ENCODE assay signal across 23 mouse cellular contexts in genomic region chr3:101564011-101564410, GRCm38 (mm10). TPM values are rescaled to one million over a fixed set of nuclear protein-coding genes. Genes with fewer than 3 reads are reported as not detected.
DNase-seq lines count a peak whose midpoint lies in the region; ATAC-seq and TF ChIP-seq lines count a peak whose summit lies in the region.
"Had no signal": no experiment of that assay in that cellular context is flagged by ENCODE, and none has a peak within 500 bp of the region (broad histone marks: within the 10 kb centered on the region; RNA-seq: fewer than 3 reads in every experiment).

No protein-coding gene starts in this region.

- 0 out of 2 replicates have a peak, but pooled peaks have one; percentile 32 for TF ChIP-seq CTCF in intestine, postnatal 0 days (IDR thresholded peaks at IDR 0.05; ENCODE audit: low read depth)
- peak; percentile 48; the same call in 1 of the 2 replicates for TF ChIP-seq CTCF in liver, embryonic 14.5 days (IDR thresholded peaks at IDR 0.05; ENCODE audit: low read depth)
- peak in 1 of 3 experiments; percentile 1; a peak in 1 of 6 replicates for TF ChIP-seq CTCF in MEL (IDR thresholded peaks at IDR 0.05 in 2 of 3, conservative IDR thresholded peaks at IDR 0.05 in 1 of 3; ENCODE audit: control insufficient read depth in 1 of 3, insufficient read depth in 1 of 3, low read depth in 2 of 3, low read length in 3 of 3, poor library complexity in 1 of 3, severe bottlenecking in 1 of 3)
- no peak for TF ChIP-seq CTCF in brain, embryonic 14.5 days (IDR thresholded peaks at IDR 0.05; ENCODE audit: borderline replicate concordance, extremely low read depth, insufficient read depth, insufficient read length)

- no peak overlapping the region for H3K9ac ChIP-seq in intestine, postnatal 0 days (ENCODE audit: low read depth, low read length)
- H3K9ac ChIP-seq in intestine, embryonic 15.5 days: no peak overlapping the region
- H3K9ac ChIP-seq in liver, embryonic 14.5 days (replicated peaks): no peak overlapping the region
- H3K9ac ChIP-seq in liver, embryonic 12.5 days: no peak overlapping the region
- no peak overlapping the region for H3K9ac ChIP-seq in MEL (ENCODE audit: control insufficient read depth, low read depth, low read length, poor library complexity, severe bottlenecking)
- H3K9ac ChIP-seq: embryonic facial prominence, embryonic 15.5 days; forebrain, embryonic 15.5 days; heart, embryonic 13.5 days; hindbrain, embryonic 12.5 days had no signal

- H3K27me3 ChIP-seq in intestine, postnatal 0 days (replicated peaks; ENCODE audit: control insufficient read depth, insufficient read depth, low read length): no peaks in the 10 kb centered on the region
- H3K27me3 ChIP-seq in intestine, embryonic 15.5 days (replicated peaks): no peaks in the 10 kb centered on the region
- H3K27me3 ChIP-seq in liver, embryonic 14.5 days (ENCODE audit: control insufficient read depth, insufficient read depth, low read length): no peaks in the 10 kb centered on the region
- H3K27me3 ChIP-seq in liver, embryonic 12.5 days (replicated peaks): no peaks in the 10 kb centered on the region
- H3K27me3 ChIP-seq in MEL (ENCODE audit: control insufficient read depth in 1 of 2, insufficient read depth in 2 of 2, low read length in 2 of 2): no peaks in the 10 kb centered on the region
- H3K27me3 ChIP-seq: embryonic facial prominence, embryonic 15.5 days; forebrain, embryonic 15.5 days; heart, embryonic 13.5 days; hindbrain, embryonic 12.5 days had no signal

- H3K36me3 ChIP-seq in intestine, postnatal 0 days (ENCODE audit: control insufficient read depth, insufficient read depth): no peaks in the 10 kb centered on the region
- H3K36me3 ChIP-seq in intestine, embryonic 15.5 days: no peaks in the 10 kb centered on the region
- no peaks in the 10 kb centered on the region for H3K36me3 ChIP-seq in liver, embryonic 14.5 days (replicated peaks; ENCODE audit: control insufficient read depth, insufficient read depth, low read depth)
- H3K36me3 ChIP-seq in liver, embryonic 12.5 days: no peaks in the 10 kb centered on the region
- H3K36me3 ChIP-seq in MEL (ENCODE audit: control insufficient read depth in 1 of 2, insufficient read depth in 2 of 2, low read length in 2 of 2): peaks cover 0 to 6% of the 10 kb centered on the region in 2 experiments; a peak in 2 of 4 replicates
- H3K36me3 ChIP-seq: embryonic facial prominence, embryonic 15.5 days; forebrain, embryonic 10.5 days; forebrain, embryonic 15.5 days; heart, embryonic 13.5 days; hindbrain, embryonic 12.5 days had no signal

- no peak for ATAC-seq in intestine, postnatal 0 days
- ATAC-seq in intestine, embryonic 15.5 days: no peak
- no peak for ATAC-seq in liver, embryonic 14.5 days (ENCODE audit: insufficient read depth)
- ATAC-seq in liver, embryonic 12.5 days: no peak
- no peak for ATAC-seq in monocyte, adult 5-6 weeks (replicated peaks; ENCODE audit: insufficient number of reproducible peaks, low FRiP score, low TSS enrichment, poor library complexity, severe bottlenecking)
- ATAC-seq: forebrain, embryonic 15.5 days; hindbrain, embryonic 16.5 days had no signal

- no peak overlapping the region for H3K27ac ChIP-seq in intestine, postnatal 0 days (ENCODE audit: low read depth, low read length)
- H3K27ac ChIP-seq in intestine, embryonic 15.5 days: no peak overlapping the region
- no peak overlapping the region for H3K27ac ChIP-seq in liver, embryonic 14.5 days
- no peak overlapping the region for H3K27ac ChIP-seq in liver, embryonic 12.5 days
- no peak overlapping the region for H3K27ac ChIP-seq in MEL (ENCODE audit: control insufficient read depth, low read depth, low read length)
- H3K27ac ChIP-seq: embryonic facial prominence, embryonic 15.5 days; forebrain, embryonic 10.5 days; forebrain, embryonic 15.5 days; hindbrain, embryonic 12.5 days had no signal

- no peak overlapping the region for H3K4me2 ChIP-seq in intestine, postnatal 0 days (replicated peaks; ENCODE audit: low read depth)
- no peak overlapping the region for H3K4me2 ChIP-seq in intestine, embryonic 15.5 days (replicated peaks)
- no peak overlapping the region for H3K4me2 ChIP-seq in liver, embryonic 14.5 days (ENCODE audit: low read depth)
- H3K4me2 ChIP-seq in liver, embryonic 12.5 days: no peak overlapping the region
- H3K4me2 ChIP-seq: embryonic facial prominence, embryonic 15.5 days; forebrain, embryonic 15.5 days; heart, embryonic 13.5 days; hindbrain, embryonic 12.5 days had no signal

- whole genome bisulfite sequencing in intestine, postnatal 0 days: 97% methylated on average over 2 of the region's 2 CpGs
- 90% methylated on average over 2 of the region's 2 CpGs for WGBS in intestine, embryonic 15.5 days
- WGBS in liver, embryonic 14.5 days (ENCODE audit: insufficient replicate concordance): 83% methylated on average over 2 of the region's 2 CpGs
- 94% methylated on average over 2 of the region's 2 CpGs for WGBS in liver, embryonic 12.5 days (ENCODE audit: insufficient replicate concordance)

- no peaks in the 10 kb centered on the region for H3K9me3 ChIP-seq in intestine, postnatal 0 days (ENCODE audit: control insufficient read depth)
- no peaks in the 10 kb centered on the region for H3K9me3 ChIP-seq in intestine, embryonic 15.5 days
- no peaks in the 10 kb centered on the region for H3K9me3 ChIP-seq in liver, embryonic 14.5 days (ENCODE audit: control insufficient read depth, low read length)
- no peaks in the 10 kb centered on the region; the same call in 1 of the 2 replicates for H3K9me3 ChIP-seq in liver, embryonic 12.5 days (replicated peaks)
- no peaks in the 10 kb centered on the region for H3K9me3 ChIP-seq in MEL (replicated peaks; ENCODE audit: insufficient read depth, low read length)
- H3K9me3 ChIP-seq: embryonic facial prominence, embryonic 15.5 days; forebrain, embryonic 10.5 days; forebrain, embryonic 15.5 days; heart, embryonic 13.5 days; hindbrain, embryonic 12.5 days had no signal

- no peak for TF ChIP-seq POLR2A in MEL (IDR thresholded peaks at IDR 0.05; ENCODE audit: control insufficient read depth in 1 of 2, insufficient read depth in 1 of 2, low read depth in 1 of 2, low read length in 2 of 2, poor library complexity in 1 of 2)
- TF ChIP-seq POLR2A in brain, embryonic 14.5 days (IDR thresholded peaks at IDR 0.05; ENCODE audit: borderline replicate concordance, extremely low read depth, insufficient read depth, insufficient read length, poor library complexity, severe bottlenecking): no peak

- H3K4me1 ChIP-seq in intestine, postnatal 0 days (replicated peaks; ENCODE audit: control insufficient read depth, insufficient read depth, low read length): no peaks in the 10 kb centered on the region
- peaks cover 14% of the 10 kb centered on the region for H3K4me1 ChIP-seq in intestine, embryonic 15.5 days (replicated peaks)
- H3K4me1 ChIP-seq in liver, embryonic 14.5 days (replicated peaks; ENCODE audit: control insufficient read depth in 2 of 2, insufficient read depth in 2 of 2, low read length in 1 of 2): peaks cover 18 to 26% of the 10 kb centered on the region in 2 experiments
- H3K4me1 ChIP-seq in liver, embryonic 12.5 days: peaks cover 31% of the 10 kb centered on the region
- peaks cover 2 to 9% of the 10 kb centered on the region in 2 experiments; a peak in 3 of 4 replicates for H3K4me1 ChIP-seq in MEL (ENCODE audit: control insufficient read depth in 1 of 2, insufficient read depth in 2 of 2, low read length in 2 of 2)
- H3K4me1 ChIP-seq: embryonic facial prominence, embryonic 15.5 days had no signal

- TF ChIP-seq RAD21 in MEL (IDR thresholded peaks at IDR 0.05; ENCODE audit: low read depth, low read length): no peak

- H3K79me2 ChIP-seq in MEL (ENCODE audit: control insufficient read depth, insufficient read depth, low read length, poor library complexity): no peaks in the 10 kb centered on the region

- peak in 1 of 3 experiments; percentile 9 for DNase-seq in liver, embryonic 14.5 days (ENCODE audit: low read depth in 3 of 3, low spot score in 3 of 3)
- DNase-seq in MEL (ENCODE audit: low read depth, low spot score): peak; percentile 42
- peak; percentile 5 for DNase-seq in brain, embryonic 14.5 days (ENCODE audit: low read depth)
- DNase-seq in ovary, postnatal 36 days (ENCODE audit: low spot score): no peak
- DNase-seq: adrenal gland, adult 2 months; adrenal gland, postnatal 25 days; cerebellum, adult 8-10 months; cerebellum, postnatal 14 days; embryo, embryonic 11 days; gastrocnemius, postnatal 36 days; heart, adult 11 months; heart, postnatal 4 days had no signal

- no peak for TF ChIP-seq EP300 in liver, embryonic 14.5 days (IDR thresholded peaks at IDR 0.05; ENCODE audit: low read depth)
- no peak for TF ChIP-seq EP300 in MEL (IDR thresholded peaks at IDR 0.05; ENCODE audit: low read depth in 1 of 2, low read length in 2 of 2)

- H3K4me3 ChIP-seq in intestine, postnatal 0 days (ENCODE audit: low read depth, low read length): no peak overlapping the region
- no peak overlapping the region for H3K4me3 ChIP-seq in intestine, embryonic 15.5 days (replicated peaks)
- H3K4me3 ChIP-seq in liver, embryonic 14.5 days (ENCODE audit: insufficient read depth in 1 of 2, low read depth in 2 of 2, low read length in 2 of 2): no peak overlapping the region
- no peak overlapping the region for H3K4me3 ChIP-seq in liver, embryonic 12.5 days
- no peak overlapping the region for H3K4me3 ChIP-seq in MEL (ENCODE audit: control insufficient read depth in 1 of 2, insufficient read depth in 1 of 2, low read depth in 2 of 2, low read length in 2 of 2)
- H3K4me3 ChIP-seq: embryonic facial prominence, embryonic 15.5 days; erythroblast, embryonic 14.5 days; forebrain, embryonic 10.5 days; forebrain, embryonic 15.5 days; heart, embryonic 13.5 days; hindbrain, embryonic 12.5 days had no signal

TF ChIP-seq in MEL, 35 proteins besides CTCF, POLR2A, EP300 and RAD21 (continues in another document):
- TF ChIP-seq E2F4 (IDR thresholded peaks at IDR 0.05; ENCODE audit: borderline replicate concordance, low read depth, low read length) (no peak), POLR2AphosphoS5 (IDR thresholded peaks at IDR 0.05; ENCODE audit: borderline replicate concordance, low read depth, low read length) (no peak), BHLHE40 (IDR thresholded peaks at IDR 0.05; ENCODE audit: borderline replicate concordance, low read depth, low read length) (no peak), GATA1 (IDR thresholded peaks at IDR 0.05; ENCODE audit: low read depth, low read length) (no peak)

RNA-seq across cellular contexts. Expression of gene Atp1a1, which starts 40.5 kb away (rescaled TPM):
- polyA plus RNA-seq in intestine, postnatal 0 days (2015; fragmentation: Nextera tagmentation; extraction: Ambion mirVana): 309 and 318 TPM in 2 replicates
- 247 and 251 TPM in 2 replicates for polyA plus RNA-seq in intestine, embryonic 15.5 days (2015; fragmentation: Nextera tagmentation; extraction: Ambion mirVana)
- polyA plus RNA-seq in liver, embryonic 14.5 days (2012; rRNA removed): 44.0 and 48.4 TPM in 2 replicates
- polyA plus RNA-seq in liver, embryonic 14.5 days (2014; fragmentation: Nextera tagmentation; extraction: Ambion mirVana): 54.7 and 62.2 TPM in 2 replicates
- 54.1 and 55.2 TPM in 2 replicates for polyA plus RNA-seq in liver, embryonic 12.5 days (2016; fragmentation: Nextera tagmentation; extraction: Ambion mirVana)
- 136 and 138 TPM in 2 replicates for total RNA-seq in MEL (2012; rRNA removed)
- 100 to 1,000 TPM in 1 of 2 experiments, not detected in 1; 174 TPM for polyA plus RNA-seq in MEL (2012; ENCODE audit: insufficient read depth in 1 of 2, insufficient read length in 2 of 2, low read depth in 1 of 2, low replicate concordance in 2 of 2, missing spikeins in 1 of 2)
- 118 and 129 TPM in 2 replicates for polyA plus RNA-seq in brain, embryonic 14.5 days (2012; rRNA removed)
- 400 to 470 TPM (median 447 TPM) in 3 replicates for total RNA-seq in monocyte, adult 5-6 weeks (2017)
